Mouse (Mus musculus): ENCODE data around the gene Trpm3. TPM values are rescaled to one million over a fixed set of nuclear protein-coding genes. Genes with fewer than 3 reads are reported as not detected.

The Trpm3 gene
- polyA plus RNA-seq, 3 experiments from 2014 or later, result 0.08 to 0.68 (median 0.16) TPM

DNA sequence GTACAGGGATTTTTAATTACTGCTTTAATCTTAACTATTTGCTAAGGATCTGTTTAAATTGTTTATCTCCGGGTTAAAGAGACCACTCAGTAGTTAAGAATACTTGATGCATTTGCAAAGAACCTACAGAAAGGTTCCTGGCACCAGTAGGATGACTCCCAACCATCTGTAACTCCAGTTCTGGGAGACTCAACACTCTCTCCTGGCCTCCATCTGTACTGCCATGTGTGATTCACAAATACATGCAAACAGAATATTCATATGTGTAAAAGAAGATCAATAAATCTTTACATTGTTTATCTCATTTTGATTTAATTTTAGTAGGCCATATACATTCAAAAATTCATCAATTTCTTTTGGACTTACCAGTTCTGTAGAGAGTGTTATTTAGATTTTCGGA is 731.0 kb downstream of the Trpm3 start:
- no peak for ATAC-seq

DNA sequence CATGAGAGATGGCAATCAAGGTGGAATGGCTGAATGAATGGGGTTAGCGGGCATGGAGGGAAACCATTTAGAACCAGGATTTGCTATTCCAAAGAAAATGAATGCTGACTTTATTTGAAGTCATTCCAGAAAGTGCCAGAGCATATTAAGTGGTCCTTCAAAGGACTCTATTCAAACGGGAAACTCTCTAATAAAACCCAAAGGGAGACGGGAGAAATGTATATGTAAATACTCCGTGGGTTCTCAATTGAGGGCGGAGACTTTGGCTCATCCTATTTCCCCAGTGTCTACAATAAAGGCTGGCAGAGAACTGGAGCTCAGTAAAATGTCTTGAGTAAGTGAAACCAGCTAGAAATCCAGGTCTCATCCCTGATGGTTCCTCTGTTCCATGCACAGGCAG is 733.6 kb downstream of the Trpm3 start:
- ATAC-seq, result no peak

DNA sequence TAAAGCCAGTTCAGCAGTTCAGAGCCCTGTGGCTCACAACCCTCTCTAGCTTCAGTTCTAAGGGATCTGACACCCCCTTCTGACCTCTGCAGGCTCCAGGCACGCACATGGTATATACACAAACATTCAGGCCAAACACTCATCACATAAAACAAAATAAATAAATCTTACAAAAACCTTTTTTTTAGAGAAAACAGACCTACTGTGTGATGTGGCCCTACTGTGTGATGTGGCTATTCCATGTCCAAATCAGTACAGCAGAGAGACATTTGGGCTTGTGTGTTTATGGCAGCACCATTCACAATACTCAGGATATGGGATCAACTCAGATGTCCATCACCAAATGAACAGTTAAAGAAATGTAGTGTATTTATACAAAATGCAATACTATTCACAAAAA is 741.4 kb downstream of the Trpm3 start:
- ATAC-seq, result no peak

DNA sequence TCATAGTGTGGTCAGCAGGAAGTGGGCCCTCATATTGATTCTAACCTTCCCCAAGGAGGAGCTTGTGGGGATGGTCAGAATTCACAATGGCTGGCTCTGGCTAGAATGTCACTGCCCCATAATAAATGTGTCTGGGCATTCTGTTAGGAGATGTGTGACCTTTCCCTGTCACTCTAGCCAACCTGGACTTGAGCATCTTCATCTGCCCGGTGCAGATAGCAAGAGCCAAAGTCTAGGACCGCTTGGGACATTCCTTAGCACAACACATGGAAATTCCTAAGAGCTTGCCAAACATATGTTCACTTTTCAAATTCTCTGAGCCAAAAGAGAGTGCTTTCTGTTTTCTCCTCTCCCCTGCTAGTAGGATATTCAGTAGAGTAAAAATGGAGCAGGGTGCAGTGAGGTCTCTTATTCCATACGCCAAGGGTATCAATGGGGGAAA is 743.8 kb downstream of the Trpm3 start:
- no peak for ATAC-seq

DNA sequence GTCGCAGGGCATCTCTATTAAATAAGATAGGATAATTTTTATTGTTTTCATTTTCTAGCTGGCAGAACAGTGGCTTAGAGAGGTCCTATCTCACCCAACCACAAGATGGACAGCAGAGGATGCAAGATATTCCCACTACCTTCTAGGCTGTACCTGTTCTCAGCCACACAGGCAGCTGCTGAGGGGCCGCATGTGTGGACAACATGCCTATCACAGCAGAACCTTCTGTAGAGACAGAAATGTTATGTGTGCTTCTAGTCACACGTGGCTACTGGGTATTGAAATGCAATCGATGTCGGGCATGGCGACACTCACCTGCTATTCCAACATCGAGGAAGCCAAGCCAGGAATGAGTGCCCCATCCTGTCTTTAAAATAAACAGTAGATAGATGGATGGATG is 744.3 kb downstream of the Trpm3 start:
- ATAC-seq, result no peak

DNA sequence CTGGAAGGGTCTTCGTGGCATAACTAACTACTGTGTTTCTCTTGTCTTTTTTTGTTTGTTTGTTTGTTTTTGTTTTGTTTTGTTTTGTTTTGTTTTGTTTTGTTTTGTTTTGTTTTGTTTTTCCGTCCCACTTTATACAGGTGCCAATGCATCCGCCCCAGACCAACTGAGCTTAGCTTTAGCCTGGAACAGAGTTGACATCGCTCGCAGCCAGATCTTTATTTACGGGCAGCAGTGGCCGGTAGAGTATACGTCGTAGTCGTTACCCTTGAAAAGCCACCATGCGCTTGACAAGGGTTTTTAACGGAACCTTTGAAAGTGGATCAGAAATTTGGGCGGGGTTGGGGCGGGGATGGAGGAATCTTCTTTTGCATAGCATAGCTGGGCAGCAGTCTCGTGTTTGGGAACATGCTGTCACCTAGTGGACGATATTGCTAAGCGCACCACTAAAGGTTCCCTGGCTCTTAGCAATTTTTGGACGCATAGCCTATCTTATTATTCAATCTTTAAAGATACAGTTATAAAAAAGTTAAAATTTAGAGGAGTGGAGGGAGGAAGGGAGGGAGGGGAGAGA is 745.0 kb downstream of the Trpm3 start:
- ATAC-seq, result no peak

DNA sequence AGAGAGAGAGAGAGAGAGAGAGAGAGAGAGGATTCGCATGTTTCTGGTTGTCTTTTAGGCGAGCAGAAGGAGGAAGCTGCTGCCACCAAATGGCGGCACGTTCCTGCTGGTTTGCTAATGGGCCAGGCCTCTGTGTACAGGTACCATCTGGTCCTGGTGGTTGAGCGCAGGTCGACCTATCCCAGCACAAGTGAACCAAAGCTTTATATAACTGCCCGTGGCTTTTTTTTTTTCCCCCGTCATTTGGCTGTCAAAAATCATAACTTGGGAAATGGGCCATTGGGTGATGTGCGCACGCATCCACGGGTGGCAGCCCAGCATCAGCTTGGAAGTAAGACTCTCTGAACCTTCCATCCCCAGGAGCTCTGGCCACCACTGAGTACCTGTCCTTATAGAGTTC is 745.5 kb downstream of the Trpm3 start:
- no peak for ATAC-seq

DNA sequence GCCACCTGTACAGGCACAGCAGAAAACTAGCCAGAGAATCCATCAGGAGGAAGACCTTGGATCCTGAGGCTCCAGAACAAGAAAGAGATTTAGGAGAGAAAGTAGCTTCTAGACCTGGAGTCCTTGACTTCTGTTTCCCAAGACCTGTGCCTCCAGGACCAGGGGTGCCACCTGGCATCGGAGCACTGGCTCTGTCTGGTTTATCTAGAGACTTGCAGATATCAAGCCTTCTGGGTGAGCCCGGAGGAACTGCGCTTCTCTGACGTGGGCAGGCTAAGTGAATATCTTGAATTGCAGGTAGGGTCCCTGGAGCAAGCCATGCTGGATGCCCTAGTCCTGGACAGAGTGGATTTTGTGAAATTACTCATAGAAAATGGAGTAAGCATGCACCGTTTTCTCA is 746.2 kb downstream of the Trpm3 start:
- no peak for ATAC-seq

DNA sequence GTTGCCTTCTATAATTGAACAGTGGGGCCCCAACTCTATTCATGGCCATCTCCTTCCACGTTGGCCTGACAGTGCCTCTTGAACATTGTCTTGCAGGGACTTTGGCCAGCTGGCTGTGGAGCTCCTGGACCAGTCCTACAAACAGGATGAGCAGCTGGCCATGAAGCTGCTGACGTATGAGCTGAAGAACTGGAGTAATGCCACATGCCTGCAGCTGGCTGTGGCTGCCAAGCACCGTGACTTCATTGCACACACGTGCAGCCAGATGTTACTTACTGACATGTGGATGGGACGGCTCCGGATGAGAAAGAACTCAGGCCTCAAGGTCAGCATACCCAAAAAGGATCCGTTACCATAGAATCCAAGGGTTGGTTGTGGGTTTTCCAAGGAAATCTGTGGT is 763.0 kb downstream of the Trpm3 start:
- ATAC-seq, result no peak

DNA sequence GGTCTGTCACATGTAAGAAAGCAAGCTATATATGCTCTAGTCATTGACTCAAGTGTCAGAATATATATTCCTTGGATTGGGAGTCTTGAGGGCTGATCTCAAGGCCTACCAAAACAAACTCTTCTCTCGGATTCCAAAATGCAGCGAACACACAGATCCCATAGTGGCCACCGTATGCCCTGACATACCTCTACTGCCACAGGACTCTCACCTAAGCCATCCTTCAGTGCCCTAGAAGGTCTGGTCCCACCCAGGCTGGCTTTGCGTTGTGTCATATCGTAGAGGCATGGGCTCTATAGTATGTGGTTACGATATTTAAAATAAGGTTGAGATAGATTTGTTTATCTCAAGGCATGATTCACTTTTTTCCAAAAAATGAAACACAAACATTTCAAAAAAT is 763.5 kb downstream of the Trpm3 start:
- no peak for ATAC-seq

DNA sequence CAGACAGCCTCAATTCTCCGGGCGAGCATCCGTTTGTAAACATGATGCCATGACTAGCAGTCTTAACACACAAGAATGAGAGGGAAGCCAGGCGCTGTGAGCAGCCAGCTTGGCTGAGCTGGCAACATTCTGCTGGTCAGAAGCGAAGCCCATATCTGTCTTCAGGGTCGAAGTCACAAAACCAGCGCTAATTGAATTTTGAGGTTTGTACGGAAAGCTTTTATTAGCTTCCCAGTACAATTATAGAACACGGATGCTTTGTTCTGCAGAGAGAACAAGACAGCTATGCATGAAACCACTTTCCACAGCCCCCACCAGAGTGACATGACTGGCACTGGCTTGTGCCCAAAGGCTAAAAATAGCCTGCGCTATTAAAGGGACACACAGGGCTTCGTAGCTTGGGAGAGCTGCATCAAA is 766.2 kb downstream of the Trpm3 start:
- no peak for ATAC-seq

DNA sequence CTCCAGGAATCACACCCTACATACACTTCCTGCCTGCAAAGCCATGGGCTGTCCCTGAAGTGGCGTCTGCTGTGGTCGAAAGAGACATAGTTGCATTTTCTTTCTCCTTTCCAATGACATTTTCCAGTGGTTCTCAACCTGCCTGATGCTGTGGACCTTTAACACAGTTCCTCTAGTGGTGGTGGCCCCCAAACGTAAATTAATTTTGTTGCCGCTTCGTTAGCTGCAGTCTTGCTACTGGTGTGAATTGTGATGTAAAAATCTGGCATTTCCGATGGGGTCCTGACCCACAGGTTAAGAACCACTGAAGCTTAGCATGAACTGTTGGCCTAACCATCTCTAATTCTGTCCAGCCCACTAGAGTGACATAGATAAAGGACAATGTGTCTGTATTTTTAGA is 771.8 kb downstream of the Trpm3 start:
- no peak for ATAC-seq

DNA sequence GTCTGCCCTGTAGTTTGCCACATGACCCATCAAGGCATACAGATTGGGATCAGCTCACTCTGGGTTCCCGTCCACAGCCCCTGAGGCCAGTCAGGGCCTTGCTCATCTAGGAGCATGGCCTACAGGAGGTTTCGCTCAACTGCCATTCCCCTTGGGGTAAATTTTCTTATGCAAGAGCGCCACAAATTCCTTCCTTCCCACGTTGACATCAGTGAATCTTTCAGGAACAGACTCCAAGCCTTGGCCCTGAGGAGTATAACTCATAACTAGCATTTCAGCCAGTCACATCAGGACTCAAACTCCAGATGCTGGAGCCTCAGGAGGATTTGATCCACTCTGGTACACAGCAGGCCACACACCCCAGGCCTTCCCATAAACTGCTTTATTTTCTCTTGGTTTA is 774.1 kb downstream of the Trpm3 start:
- no peak for ATAC-seq

DNA sequence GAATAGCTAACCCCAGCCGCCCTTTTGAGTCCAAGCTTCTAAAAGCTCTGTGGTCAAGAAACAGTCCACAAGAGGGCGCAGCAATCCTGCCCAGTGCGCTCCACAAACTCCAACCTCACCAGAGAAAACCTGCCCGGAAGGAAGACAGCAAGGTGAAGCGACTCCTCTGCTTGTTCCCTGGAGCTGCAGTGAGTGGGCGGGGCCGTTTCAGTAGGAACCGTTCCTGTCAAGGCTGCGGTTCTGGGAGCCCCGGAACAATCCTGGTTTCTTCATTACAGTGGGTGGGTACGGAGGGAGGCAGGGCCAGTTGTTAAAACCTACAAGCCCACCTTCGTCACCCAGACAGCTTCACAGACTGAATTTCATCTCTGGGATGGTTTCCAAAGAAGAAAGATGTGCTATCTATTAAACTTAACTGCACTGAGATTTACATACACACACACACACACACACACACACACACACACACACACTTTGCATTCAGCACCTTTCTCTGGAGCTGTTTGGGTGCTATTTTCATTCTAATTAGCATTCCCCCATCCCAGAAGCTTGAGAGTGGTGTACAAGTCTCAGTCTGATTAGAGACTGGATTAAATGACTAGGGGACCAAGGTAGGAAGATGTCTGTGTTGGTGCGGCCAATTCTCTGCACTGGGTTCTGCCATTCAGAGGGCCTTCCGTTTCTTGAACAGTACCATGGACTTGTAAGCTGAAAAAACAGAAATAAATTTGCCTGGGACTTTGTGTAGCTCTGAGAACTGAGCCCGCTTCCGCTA is 777.2 kb downstream of the Trpm3 start:
- ATAC-seq, result peak; percentile 60

DNA sequence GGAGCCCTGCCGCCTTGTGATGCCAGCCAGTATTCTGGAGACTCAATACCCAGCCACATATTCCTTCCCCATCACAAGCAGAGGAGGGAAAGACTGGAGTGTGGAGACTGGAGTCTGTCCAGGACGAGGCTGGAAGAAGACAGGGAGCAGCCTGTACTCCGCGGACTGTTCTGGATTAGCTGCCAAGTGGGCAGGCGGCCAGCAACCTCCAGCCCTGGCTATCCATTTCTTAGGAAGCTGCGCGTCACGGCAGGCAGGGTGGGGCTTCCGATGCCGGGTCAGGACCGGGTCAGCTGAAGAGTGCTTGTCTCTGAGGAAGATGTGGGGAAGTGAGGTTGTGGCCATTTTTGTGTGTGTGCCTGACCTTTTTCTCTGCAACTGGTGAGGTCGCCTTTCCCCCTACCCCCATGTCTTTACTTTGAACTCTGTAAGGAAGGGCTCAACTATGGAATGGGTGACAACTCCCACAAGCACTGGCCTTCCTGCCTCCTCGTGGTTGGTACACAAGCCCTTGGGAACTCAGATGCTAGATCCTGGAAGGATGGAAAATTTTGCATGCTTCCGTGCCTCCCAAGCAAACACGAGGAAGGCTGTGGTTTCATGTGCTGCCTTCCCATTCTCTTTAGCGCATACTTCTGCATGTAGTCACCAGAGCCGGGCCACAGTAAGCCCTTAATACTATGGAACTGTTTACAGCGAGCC is 777.9 kb downstream of the Trpm3 start:
- no peak for ATAC-seq

DNA sequence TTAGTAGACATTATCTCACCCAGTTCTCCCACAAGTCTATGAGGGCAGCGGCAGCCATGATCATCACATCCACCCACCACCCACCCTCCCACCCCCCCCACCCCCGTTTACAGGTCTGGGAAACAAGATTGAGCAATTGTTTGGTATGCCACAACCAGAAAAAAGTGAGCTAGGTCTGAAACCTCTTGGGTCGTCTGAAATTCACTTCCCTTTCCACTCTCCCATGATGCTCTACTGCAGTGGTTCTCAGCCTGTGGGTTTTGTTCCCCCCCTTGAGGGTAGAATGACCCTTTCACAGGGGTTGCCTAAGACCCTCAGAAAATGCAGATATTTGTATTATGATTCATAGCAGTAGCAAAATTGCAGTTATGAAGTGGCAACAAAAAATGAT is 778.5 kb downstream of the Trpm3 start:
- ATAC-seq, result no peak

DNA sequence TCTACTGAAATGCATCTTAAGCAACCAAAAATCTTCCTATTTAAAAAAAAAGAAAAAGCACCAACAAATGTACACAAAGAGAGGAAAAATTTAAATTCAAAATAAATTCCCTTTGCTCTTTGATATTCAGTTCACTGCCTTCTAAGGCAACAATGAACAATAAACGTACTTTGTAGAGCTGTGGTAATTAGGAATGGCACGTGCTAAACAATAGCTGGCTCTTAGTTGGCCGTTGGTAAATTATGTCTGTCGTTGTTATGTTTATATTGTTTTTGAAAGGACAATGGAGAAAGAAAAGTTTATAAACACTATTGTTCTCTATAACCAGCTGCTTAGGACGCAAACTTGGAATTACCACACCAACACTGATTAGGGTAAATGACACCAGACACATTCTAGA is 782.1 kb downstream of the Trpm3 start:
- ATAC-seq, result no peak

DNA sequence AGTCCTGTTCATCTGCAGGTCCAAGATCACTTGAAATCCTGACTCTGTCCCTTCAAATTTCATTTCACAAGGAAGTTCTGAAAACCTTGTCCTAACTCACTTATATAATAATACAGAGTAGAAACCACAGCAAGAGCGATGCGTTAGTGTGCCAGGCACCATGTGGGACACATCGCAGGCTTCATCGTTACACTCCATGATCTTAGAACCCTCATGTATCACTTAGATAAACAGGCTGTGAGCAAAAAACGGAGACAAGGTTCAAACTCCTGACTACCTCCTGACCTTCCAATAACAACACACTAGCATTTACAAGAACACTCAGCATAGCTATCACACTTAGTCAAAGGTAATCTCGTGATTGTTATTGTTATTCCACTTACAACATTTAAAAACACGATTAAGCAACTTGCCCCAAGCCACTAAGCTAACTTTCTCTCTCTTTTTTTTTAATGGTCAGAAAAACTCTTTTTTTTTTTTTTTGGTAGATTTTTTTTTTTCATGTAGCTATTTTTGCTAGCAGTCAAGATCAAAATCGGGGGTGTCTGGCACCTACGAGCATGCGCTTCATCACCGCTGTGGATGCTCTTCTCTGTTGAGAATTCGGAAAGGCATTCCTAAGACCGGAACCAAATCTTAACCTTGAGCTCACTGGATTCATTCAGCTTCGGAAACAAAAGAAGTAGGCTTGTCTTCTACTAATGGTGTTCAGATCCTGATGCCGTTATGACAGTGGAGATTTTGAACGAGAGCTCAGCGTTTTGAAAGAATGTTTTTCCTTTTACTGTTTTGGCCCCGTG is 784.2 kb downstream of the Trpm3 start:
- no peak for ATAC-seq

DNA sequence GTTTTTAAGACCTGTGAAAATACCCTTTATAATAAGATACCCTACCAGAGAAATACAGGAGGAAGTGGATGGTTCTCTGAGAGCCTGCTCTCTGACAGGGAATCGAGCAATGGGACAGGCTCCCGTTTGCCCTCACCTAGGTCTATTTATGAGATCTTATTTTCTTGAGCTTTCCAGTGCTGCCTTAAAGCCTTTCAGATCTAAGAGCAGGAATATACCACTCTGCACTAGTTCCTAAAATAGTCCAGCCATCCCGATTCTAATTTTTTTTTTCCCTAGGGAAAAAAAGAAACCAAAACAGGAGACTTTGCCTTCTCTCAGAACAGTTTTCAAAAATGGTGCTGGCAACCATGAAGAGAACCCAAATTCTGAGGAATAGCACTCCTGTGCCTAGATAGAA is 786.4 kb downstream of the Trpm3 start:
- ATAC-seq, result no peak

DNA sequence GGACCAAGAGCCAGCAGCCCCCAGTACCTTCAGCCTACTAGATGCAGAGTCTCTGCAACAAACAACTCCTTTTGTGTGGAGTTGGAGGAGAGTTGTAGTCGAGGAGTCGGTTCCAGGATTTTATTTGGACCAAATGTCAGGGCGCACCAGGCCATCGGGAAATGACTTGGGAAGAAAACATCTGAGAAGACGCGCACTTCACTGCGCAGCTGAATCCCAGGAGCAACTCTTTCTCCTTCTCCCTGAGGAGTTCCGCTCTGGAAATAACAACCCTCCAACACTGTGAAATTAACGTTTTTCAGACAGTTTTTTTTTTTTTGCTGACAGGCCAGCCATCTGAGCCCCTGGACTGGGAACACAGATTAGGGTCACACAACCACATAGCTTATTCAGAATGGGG is 787.9 kb downstream of the Trpm3 start:
- no peak for ATAC-seq

DNA sequence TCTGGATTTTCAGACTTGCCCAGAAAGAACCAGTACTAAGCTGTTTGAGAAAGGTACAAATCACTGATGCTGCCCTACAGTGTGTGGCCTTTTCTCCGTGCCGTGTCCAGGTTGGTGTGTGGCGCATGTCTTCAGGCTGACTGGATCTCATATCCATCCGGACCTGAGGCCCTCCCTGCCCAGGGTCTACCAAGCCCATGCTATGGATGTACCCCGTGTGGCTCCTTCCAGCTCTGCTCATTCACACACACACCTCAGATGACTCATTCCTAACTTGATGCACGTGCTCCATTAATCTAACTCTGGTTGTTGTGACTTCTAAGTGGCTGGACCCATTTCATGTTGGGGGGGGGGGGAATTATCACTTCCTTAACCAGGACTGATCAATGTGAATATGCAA is 789.5 kb downstream of the Trpm3 start:
- ATAC-seq, result no peak

DNA sequence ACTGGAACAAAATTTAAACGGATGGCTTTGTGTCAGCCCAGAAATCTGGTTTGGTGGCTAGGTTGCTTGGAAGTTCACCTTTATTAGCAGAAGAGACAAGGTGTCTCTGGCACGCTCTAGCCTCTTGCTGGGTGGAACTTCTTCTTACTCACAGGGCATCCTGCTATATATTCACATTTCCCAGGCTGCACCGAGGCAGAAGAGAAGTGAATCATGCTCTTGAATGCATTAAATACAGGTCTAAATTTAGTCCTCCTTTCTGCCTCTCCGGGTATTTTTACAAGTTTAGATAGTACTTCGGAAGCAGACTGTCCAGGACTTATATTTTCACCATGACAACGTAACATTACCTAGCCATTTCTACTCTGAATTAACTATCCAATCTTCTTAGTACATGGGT is 790.9 kb downstream of the Trpm3 start:
- no peak for ATAC-seq

DNA sequence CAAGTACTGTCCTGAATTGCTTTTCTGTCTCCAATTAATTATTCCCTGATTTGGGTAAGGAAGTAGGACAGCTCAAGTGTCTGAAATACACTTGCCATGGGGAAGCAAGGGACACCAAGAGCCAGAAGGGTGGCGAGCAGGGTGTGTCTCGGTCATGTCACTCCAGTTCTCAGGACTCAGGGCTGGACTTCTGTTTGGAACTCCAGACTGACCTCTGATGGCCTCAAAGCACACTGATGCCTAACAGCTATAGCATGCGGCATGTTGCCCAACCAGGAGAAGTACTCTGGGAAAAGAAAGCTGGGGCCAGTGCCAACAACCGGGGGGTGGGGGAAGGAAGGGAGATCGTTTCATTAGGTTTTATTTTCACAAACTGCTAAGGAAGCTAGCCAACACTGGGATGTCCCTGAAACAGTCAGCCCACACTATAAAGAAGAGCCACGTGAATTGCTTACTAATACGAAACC is 791.6 kb downstream of the Trpm3 start:
- ATAC-seq, result no peak

All from inflammation-experienced regulatory T-cells, adult 6 months (primary cell).